Mouse (Mus musculus): ENCODE measurements around the gene Gpm6a. TPM values are rescaled to one million over a fixed set of nuclear protein-coding genes. Genes with fewer than 3 reads are reported as not detected.

Gpm6a gene
- polyA plus RNA-seq, 1 experiment = 1.1 TPM

DNA sequence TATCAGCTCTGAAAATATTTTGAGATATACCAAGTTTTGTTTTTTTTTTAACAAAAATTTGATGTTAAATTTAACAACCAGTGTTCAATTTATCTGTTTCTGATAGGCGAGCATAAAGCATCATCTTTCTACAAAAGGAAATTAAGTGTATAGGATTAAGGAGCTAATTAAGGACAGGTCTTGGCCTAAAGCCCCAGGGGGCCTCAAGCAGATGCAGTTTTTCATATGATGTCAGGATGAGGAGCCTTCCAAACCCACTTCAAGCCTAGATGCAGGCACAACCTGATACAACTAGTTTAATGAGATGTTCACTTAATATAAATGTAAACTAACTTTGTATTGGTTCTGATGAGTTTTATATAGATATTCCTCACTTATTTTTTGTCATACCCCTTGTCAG, 22.0 kb downstream of the Gpm6a start:
- no peaks in the 10 kb centered on the region for H3K4me1 ChIP-seq (ENCODE audit: control insufficient read depth, insufficient read depth, insufficient read length, low read length)
- H3K27ac ChIP-seq (replicated peaks; ENCODE audit: low read depth, low read length) = no peak overlapping the region
- no peak overlapping the region for H3K4me3 ChIP-seq (ENCODE audit: insufficient read depth, low read depth, low read length)

DNA sequence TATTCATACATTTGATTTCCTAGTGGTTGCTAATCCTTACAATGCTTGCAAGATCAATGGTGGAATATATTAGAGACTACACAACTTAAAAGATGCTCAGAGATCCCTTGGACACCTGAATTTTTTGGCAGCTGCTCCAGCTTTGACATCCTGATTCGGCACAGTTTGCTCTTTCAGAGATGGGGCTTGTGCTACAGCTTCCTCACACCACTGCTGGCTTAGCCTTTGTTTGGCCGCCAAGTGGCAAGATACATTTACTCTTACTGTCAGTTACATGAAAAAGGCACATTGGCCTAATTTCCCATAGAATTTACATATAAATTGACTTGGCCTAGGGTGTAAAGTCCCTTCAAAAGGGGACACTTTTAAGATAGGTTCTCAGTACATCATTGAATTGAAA, 32.1 kb downstream of the Gpm6a start:
- Histone ChIP-seq H3K27ac (replicated peaks; ENCODE audit: low read depth, low read length) (no peak overlapping the region), H3K4me1 (ENCODE audit: control insufficient read depth, insufficient read depth, insufficient read length, low read length) (no peaks in the 10 kb centered on the region), H3K4me3 (ENCODE audit: insufficient read depth, low read depth, low read length) (no peak overlapping the region)

DNA sequence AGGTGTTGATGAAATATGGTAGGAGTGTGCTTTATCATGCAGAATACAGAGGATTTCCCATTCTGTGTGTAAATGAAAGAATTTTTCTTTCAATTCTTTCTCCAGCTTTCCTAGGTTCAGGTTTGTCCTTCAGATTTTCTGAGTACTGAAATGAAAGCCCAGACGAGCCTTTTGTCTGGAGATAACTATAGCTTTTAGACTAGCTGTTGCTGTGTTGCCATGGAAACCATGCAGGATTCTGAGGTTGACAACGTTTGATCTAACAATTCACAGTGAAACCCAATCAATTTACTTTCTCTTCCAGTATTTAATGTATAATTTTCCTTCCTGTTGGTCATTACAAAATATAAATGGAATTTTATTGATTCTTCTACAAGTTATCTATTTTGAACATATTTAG, 34.5 kb downstream of the Gpm6a start:
- Histone ChIP-seq H3K27ac (replicated peaks; ENCODE audit: low read depth, low read length) (no peak overlapping the region), H3K4me1 (ENCODE audit: control insufficient read depth, insufficient read depth, insufficient read length, low read length) (no peaks in the 10 kb centered on the region)

DNA sequence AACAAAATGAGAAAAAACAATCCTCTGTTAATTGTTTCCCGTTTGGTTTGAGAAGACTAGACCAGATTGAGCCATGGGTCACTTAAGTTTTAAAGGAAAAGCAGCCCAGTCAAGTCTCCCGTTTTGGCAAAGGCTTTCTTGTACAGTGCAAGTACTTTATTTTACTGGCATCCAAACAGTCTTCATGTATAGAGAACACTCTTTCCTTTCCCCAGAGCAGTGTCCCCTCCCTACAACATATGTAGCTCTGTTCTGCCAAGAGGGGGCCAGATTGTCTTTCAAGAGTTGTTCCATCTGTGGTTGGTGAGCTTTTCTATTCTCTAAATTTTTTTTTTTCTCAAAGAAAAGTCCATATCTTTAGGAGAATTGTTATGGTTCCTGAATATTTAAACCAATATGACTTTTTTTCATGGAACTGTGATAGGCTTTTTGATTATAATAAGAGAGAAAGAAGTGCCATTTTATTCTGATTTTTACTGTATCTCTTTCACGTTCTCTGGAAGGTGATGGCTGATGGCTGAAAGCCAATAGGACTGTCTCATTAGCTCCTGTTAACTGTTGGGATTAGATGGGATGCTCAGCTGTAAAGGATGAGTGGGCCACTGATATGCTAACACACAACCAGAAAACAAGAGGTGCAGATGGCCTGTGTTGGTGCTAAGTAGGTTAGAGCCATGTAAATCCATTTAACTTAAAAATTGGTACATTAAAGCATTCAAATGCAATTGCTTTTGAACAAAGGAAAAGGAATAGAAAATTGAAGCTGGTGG, 37.4 kb downstream of the Gpm6a start:
- H3K4me3 ChIP-seq (ENCODE audit: insufficient read depth, low read depth, low read length) = no peak overlapping the region
- H3K27ac ChIP-seq (replicated peaks; ENCODE audit: low read depth, low read length) = no peak overlapping the region
- H3K4me1 ChIP-seq (ENCODE audit: control insufficient read depth, insufficient read depth, insufficient read length, low read length) = no peaks in the 10 kb centered on the region

More for the DNA sequence above, 34.5 kb downstream of the Gpm6a start:
- H3K4me3 ChIP-seq (ENCODE audit: insufficient read depth, low read depth, low read length) = no peak overlapping the region

DNA sequence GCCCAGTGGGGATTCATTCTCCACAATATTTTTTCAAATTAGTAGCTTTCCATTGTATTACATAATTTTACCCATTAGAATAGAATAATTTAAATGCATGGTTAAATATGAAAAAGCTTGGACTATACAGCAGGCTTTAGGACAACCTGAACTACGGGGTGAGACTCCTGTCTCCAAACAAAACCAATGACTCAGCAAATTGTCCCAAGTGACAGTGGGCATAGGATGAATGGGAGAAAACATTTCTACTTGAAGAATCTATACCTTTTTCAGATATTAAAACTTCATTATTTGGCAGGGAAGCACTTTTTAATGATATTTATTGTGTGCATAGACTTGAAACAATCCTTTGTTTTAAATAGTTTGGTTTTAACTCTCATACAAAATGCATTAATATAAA, 41.0 kb downstream of the Gpm6a start:
- H3K4me3 ChIP-seq (ENCODE audit: insufficient read depth, low read depth, low read length) = no peak overlapping the region
- no peak overlapping the region for H3K27ac ChIP-seq (replicated peaks; ENCODE audit: low read depth, low read length)
- no peaks in the 10 kb centered on the region for H3K4me1 ChIP-seq (ENCODE audit: control insufficient read depth, insufficient read depth, insufficient read length, low read length)

DNA sequence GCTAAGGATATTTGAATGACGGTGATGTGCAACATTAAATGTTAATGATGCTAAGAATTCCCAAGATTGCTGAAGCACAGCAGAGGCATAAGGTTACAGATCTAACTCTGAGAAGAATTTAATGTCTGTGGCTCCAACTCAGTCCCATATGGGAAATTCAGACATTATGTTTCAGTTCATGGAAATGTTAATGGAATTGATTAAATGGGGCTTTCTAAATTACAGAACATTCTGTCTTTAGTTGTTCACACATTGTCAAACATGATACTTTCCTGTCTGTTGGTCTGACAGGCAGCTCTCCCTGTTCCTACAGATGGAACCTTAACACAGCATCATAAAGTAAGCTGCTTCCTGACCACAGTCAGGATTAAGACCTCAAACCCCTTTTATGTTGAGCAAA, 47.8 kb downstream of the Gpm6a start:
- Histone ChIP-seq H3K4me3 (ENCODE audit: insufficient read depth, low read depth, low read length) (no peak overlapping the region), H3K27ac (replicated peaks; ENCODE audit: low read depth, low read length) (no peak overlapping the region), H3K4me1 (ENCODE audit: control insufficient read depth, insufficient read depth, insufficient read length, low read length) (no peaks in the 10 kb centered on the region)

DNA sequence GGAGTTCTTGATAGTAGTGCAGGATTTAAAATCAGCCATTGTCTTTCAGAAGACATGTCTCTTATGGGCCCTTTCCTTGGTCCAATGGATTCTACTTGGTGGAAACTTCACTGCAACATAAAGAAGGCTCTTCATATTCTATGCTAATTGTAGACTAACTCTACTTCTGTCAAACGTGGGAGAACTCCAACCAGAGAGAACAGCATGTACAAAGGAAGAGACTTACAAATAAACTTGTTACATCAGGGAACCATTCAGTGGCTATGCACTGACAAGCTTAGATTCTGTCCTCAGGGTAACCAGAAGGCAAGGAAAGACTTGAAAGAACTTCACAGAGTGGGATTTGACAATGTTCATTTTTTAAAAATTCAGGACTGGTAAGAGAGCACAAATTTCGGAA, 48.3 kb downstream of the Gpm6a start:
- Histone ChIP-seq H3K4me3 (ENCODE audit: insufficient read depth, low read depth, low read length) (no peak overlapping the region), H3K27ac (replicated peaks; ENCODE audit: low read depth, low read length) (no peak overlapping the region), H3K4me1 (ENCODE audit: control insufficient read depth, insufficient read depth, insufficient read length, low read length) (no peaks in the 10 kb centered on the region)

DNA sequence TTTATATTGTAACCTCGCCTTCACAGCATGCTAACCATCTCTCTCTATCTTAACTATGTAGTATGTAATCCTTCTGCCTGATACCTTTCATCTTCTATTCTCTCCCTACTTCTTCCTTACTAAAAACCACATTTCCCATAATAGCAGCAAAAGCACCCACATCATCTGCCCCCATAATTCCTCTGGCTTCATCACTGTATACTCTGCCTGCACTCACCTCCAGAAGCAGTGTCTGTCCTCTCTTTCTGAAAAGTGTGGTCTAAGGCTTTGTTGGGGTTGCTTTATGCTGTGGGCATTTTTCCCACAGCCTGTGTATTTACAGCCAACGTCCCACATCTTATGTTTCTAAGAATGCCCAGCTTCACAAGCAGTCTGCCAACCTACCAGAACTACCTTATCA, 57.6 kb downstream of the Gpm6a start:
- no peak overlapping the region for H3K4me3 ChIP-seq (ENCODE audit: insufficient read depth, low read depth, low read length)
- H3K4me1 ChIP-seq (ENCODE audit: control insufficient read depth, insufficient read depth, insufficient read length, low read length) = no peaks in the 10 kb centered on the region
- no peak overlapping the region for H3K27ac ChIP-seq (replicated peaks; ENCODE audit: low read depth, low read length)

DNA sequence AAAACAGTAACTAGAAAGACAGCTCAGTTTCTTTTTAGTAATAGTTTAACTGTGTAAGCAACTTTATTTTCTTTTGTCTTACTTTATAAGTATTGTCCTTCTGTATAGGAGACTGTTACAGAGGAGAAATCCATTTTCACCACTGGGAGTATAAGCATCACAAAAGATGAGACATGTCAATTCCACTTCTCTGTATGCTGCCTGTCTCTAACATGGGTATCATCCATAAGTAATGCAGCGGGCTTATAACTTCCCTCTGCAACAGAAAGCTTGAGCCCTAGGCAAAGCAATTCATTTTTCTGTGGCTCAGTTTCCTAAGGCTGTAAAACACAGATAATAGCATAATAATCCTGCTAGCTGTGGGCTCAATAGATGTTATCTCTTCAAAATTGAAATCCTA, 62.4 kb downstream of the Gpm6a start:
- no peak overlapping the region for H3K4me3 ChIP-seq (ENCODE audit: insufficient read depth, low read depth, low read length)
- no peaks in the 10 kb centered on the region for H3K4me1 ChIP-seq (ENCODE audit: control insufficient read depth, insufficient read depth, insufficient read length, low read length)
- no peak overlapping the region for H3K27ac ChIP-seq (replicated peaks; ENCODE audit: low read depth, low read length)

DNA sequence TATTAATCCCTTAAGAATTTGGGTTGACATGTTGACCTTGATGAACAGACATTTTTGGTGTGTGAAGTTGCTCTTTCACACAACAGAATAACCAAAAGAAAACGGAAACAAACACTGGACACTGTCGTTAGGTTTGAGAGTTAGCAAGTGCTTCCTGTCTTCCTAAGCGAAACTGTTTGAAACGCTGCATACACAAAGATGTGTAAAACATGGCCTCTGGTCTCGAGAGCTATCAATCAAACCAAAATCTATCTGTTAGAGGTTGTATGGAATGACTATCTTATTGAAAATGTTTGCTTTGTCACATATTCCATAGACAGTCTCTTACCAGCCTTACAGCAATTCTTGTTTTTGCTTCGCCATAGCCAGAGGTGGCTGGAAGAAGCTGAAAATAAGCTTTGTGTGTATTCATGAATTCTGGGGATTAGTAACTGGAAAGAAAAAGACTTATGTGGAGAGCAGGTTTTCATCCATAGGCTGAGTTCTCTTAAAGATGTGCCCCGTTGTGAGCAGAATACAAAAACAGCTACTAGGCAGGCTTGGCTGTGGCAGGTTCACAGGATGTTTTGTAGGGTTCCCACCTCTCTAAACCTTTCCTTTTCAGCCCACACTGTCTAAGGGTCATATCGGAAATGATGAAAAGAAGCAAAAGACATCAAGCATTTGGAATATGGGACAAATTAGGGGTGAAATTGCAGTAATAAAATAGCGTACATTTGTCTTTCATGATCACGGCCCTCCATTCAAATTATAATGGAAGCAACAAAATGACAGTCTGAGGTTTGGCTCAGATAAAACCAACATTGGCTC, 71.4 kb downstream of the Gpm6a start:
- H3K27ac ChIP-seq (replicated peaks; ENCODE audit: low read depth, low read length) = no peak overlapping the region
- no peaks in the 10 kb centered on the region for H3K4me1 ChIP-seq (ENCODE audit: control insufficient read depth, insufficient read depth, insufficient read length, low read length)
- no peak overlapping the region for H3K4me3 ChIP-seq (ENCODE audit: insufficient read depth, low read depth, low read length)

DNA sequence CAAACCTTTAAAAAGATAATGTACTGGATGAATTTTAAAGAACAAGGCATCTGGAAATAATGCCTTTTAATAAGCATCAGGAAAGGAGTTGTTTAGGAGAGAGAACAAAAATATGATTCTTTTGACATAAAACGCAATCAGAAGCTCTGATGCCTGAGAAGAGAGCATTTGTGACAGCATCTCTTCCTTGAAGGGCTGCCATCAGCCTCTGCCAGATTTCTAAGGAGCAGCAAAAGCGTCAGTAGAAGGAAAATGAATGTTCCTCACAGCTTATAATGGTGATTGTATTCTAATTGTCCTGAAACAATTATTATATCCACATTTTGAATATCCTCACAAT, 72.0 kb downstream of the Gpm6a start:
- no peaks in the 10 kb centered on the region for H3K4me1 ChIP-seq (ENCODE audit: control insufficient read depth, insufficient read depth, insufficient read length, low read length)
- no peak overlapping the region for H3K4me3 ChIP-seq (ENCODE audit: insufficient read depth, low read depth, low read length)
- H3K27ac ChIP-seq (replicated peaks; ENCODE audit: low read depth, low read length) = no peak overlapping the region

DNA sequence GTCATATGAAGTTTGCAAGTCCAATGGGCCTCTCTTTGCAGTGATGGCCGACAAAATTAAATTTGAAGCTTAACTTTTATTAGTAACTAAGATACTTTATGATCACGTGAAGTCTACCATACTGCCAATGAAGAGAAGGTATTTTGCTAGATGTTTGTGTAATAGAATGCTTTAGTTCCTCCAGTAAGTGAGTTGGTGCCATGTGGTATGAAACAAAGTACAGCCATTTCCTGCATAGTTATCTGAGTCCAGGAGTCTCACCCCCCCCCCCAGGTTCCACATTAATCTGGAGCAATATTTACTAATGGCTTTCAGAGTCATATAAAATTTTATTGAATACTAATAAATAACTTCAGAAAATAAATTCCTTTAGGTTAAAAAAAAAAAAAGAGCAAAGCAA, 73.7 kb downstream of the Gpm6a start:
- H3K4me3 ChIP-seq (ENCODE audit: insufficient read depth, low read depth, low read length) = no peak overlapping the region
- no peaks in the 10 kb centered on the region for H3K4me1 ChIP-seq (ENCODE audit: control insufficient read depth, insufficient read depth, insufficient read length, low read length)
- H3K27ac ChIP-seq (replicated peaks; ENCODE audit: low read depth, low read length) = no peak overlapping the region

DNA sequence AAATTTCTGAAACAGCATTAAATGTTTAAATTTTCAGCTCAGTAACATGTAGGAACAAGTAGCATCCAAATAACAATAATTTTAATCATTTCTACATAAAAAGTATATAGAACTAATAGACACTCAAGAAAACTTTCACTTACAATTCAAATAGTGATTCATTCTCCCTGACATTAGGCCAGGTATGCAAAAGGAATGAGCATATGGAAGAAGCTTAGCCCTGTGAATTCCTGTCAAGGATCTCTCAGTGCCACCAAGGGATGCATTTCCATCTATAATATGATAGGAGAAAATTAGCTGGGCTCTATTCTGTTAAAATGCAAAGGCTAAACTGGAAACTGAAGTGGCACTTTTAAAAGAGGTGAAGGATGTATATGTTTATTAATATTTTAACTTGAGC, 76.5 kb downstream of the Gpm6a start:
- Histone ChIP-seq H3K27ac (replicated peaks; ENCODE audit: low read depth, low read length) (no peak overlapping the region), H3K4me1 (ENCODE audit: control insufficient read depth, insufficient read depth, insufficient read length, low read length) (no peaks in the 10 kb centered on the region), H3K4me3 (ENCODE audit: insufficient read depth, low read depth, low read length) (no peak overlapping the region)

DNA sequence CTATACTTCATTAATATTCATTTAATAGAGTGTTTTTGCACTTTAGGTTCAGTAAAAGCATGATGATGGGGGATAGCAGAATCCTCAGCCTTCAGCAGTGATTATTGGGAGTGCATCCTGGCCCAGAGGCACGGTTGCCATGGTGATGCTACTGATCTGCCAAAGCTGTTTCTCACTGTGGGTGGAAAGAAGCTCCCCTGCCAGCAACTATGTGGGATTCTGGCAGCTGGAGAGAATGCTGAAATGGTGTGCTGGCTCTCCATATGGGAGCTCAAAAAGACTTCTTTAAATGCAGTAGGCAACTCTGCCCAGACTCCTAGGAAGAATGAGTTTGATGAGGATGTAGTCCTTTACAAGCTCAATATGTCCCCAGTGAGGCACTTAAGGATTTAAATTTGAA, 79.7 kb downstream of the Gpm6a start:
- no peaks in the 10 kb centered on the region for H3K4me1 ChIP-seq (ENCODE audit: control insufficient read depth, insufficient read depth, insufficient read length, low read length)
- no peak overlapping the region for H3K4me3 ChIP-seq (ENCODE audit: insufficient read depth, low read depth, low read length)
- no peak overlapping the region for H3K27ac ChIP-seq (replicated peaks; ENCODE audit: low read depth, low read length)

DNA sequence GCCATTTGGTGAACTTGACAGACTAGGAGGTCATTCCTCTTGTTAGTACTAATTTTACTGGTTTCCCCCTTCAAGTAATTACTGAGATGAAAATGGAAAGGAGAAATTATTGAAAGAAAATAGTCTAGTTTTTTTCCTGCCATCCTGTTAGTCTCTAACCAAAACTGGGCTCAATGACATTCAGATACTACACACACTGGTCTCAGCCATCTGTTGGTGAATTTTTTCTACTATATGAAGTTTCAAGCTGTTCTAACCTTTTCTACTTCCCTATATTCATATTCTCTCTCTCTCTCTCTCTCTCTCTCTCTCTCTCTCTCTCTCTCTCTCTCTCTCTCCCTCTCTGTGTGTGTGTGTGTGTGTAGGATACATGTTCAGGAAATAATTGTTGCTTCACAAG, 80.8 kb downstream of the Gpm6a start:
- Histone ChIP-seq H3K27ac (replicated peaks; ENCODE audit: low read depth, low read length) (no peak overlapping the region), H3K4me1 (ENCODE audit: control insufficient read depth, insufficient read depth, insufficient read length, low read length) (no peaks in the 10 kb centered on the region), H3K4me3 (ENCODE audit: insufficient read depth, low read depth, low read length) (no peak overlapping the region)

DNA sequence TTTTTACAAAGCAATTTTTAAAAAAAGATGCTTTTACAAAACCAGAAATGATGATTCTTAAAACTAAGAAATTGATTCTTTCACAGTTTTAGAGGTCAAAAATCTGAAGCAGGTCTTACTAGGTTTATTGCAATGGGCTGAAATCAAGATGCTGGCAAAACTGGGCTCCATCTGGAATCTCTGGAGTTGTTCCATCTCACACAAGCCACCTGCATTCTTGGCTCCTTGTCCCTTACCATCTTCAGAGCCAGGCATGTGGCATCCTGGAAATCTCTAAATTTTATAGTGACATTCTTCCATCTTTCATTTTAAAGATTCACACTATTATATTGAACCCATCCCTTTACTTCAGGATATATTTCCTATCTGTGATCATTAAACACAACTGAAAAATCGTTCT, 88.3 kb downstream of the Gpm6a start:
- Histone ChIP-seq H3K4me3 (ENCODE audit: insufficient read depth, low read depth, low read length) (no peak overlapping the region), H3K4me1 (ENCODE audit: control insufficient read depth, insufficient read depth, insufficient read length, low read length) (no peaks in the 10 kb centered on the region), H3K27ac (replicated peaks; ENCODE audit: low read depth, low read length) (no peak overlapping the region)

All from brown adipose tissue, adult 24 weeks (tissue).